ENCODE assay signal across 8 mouse cellular contexts in genomic region chr1:24678205-24678917, GRCm38 (mm10). TPM values are rescaled to one million over a fixed set of nuclear protein-coding genes. Genes with fewer than 3 reads are reported as not detected.
DNase-seq lines count a peak whose midpoint lies in the region; ATAC-seq lines count a peak whose summit lies in the region.

Lmbrd1 (plus strand) TSS chr1:24678630.

- H3K9me3 ChIP-seq in forebrain, embryonic 14.5 days (replicated peaks; ENCODE audit: control insufficient read depth, low read length): no peaks in the 10 kb centered on the region
- H3K9me3 ChIP-seq in neural tube, embryonic 15.5 days (replicated peaks): no peaks in the 10 kb centered on the region

- peak; percentile 91 for DNase-seq in ES-CJ7 (ENCODE audit: low read depth, low spot score)
- peak; percentile 95 for DNase-seq in cerebellum, adult 11 months
- DNase-seq in forebrain, embryonic 14.5 days (ENCODE audit: low spot score): peak; percentile 95
- DNase-seq in heart, postnatal 14 days: peak; percentile 97
- DNase-seq in layer of hippocampus, adult 11-12 months (ENCODE audit: low spot score): peak; percentile 97
- DNase-seq in lung, adult 18-20 months: peak; percentile 93 to 94
- DNase-seq in testis, postnatal 14 days (ENCODE audit: low spot score): peak; percentile 91

- H3K27ac ChIP-seq in forebrain, embryonic 14.5 days (ENCODE audit: low read depth, low read length): peak within 1 kb of the TSS; percentile 76
- H3K27ac ChIP-seq in neural tube, embryonic 15.5 days (replicated peaks): peak within 1 kb of the TSS; percentile 87

- WGBS in forebrain, embryonic 14.5 days: 3% methylated on average over 53 of the region's 54 CpGs
- 1% methylated on average over 54 of the region's 54 CpGs for WGBS in neural tube, embryonic 15.5 days

- H3K4me1 ChIP-seq in forebrain, embryonic 14.5 days (ENCODE audit: control insufficient read depth, insufficient read depth, low read length): peaks cover 4% of the 10 kb centered on the region
- H3K4me1 ChIP-seq in neural tube, embryonic 15.5 days: peaks cover 18% of the 10 kb centered on the region

- H3K36me3 ChIP-seq in forebrain, embryonic 14.5 days (ENCODE audit: control insufficient read depth, insufficient read depth, low read length): no peaks in the 10 kb centered on the region
- no peaks in the 10 kb centered on the region for H3K36me3 ChIP-seq in neural tube, embryonic 15.5 days

- peak; percentile 96 for ATAC-seq in forebrain, embryonic 14.5 days
- ATAC-seq in neural tube, embryonic 15.5 days (ENCODE audit: low FRiP score): peak; percentile 96

- H3K4me3 ChIP-seq in forebrain, embryonic 14.5 days (ENCODE audit: low read depth, low read length): peak within 1 kb of the TSS; percentile 76
- peak within 1 kb of the TSS; percentile 82 for H3K4me3 ChIP-seq in neural tube, embryonic 15.5 days (replicated peaks)

- no peaks in the 10 kb centered on the region for H3K27me3 ChIP-seq in forebrain, embryonic 14.5 days (replicated peaks; ENCODE audit: control insufficient read depth, insufficient read depth, low read length)
- H3K27me3 ChIP-seq in neural tube, embryonic 15.5 days (replicated peaks): no peaks in the 10 kb centered on the region

- peak within 1 kb of the TSS; percentile 88 for H3K9ac ChIP-seq in forebrain, embryonic 14.5 days (ENCODE audit: low read length)
- H3K9ac ChIP-seq in neural tube, embryonic 15.5 days (replicated peaks): peak within 1 kb of the TSS; percentile 84

- intact Hi-C loops in heart, postnatal 14 days (cut with DNase I): loop anchor here (5.0 kb wide), 1 partner anchor 39 kb away; no protein-coding TSS in a partner anchor

- peak within 1 kb of the TSS; percentile 69 for H3K4me2 ChIP-seq in forebrain, embryonic 14.5 days (ENCODE audit: low read length)
- peak within 1 kb of the TSS; percentile 67 for H3K4me2 ChIP-seq in neural tube, embryonic 15.5 days

RNA-seq across cellular contexts. Expression of gene Lmbrd1, which starts in this region (rescaled TPM):
- polyA plus RNA-seq in forebrain, embryonic 14.5 days (2014; fragmentation: Nextera tagmentation; extraction: Ambion mirVana): 33.7 and 42.6 TPM in 2 replicates
- total RNA-seq in heart, postnatal 14 days (2021): 10 to 100 TPM; 33.7 to 39.4 TPM
- polyA plus RNA-seq in neural tube, embryonic 15.5 days (2015; fragmentation: Nextera tagmentation; extraction: Ambion mirVana): 48.9 and 49.7 TPM in 2 replicates

Comparison
In these comparisons a context has a peak if more than half of its experiments do, and no peak if none do; other contexts are left out.
1. Peak in every context shown above with its lines: DNase-seq, ATAC-seq, H3K4me3 ChIP-seq and H3K27ac ChIP-seq.